Mouse (Mus musculus): Measurements from ENCODE around the gene Rtn2. TPM values are rescaled to one million over a fixed set of nuclear protein-coding genes. Genes with fewer than 3 reads are reported as not detected.

Gene Rtn2
- polyA plus RNA-seq, 1 experiment from 2014 or later = 111 TPM

- ATAC-seq = no peak
- 49% methylated on average over 13 of the region's 13 CpGs for WGBS
Measured at GRCm38 (mm10) chr7:19302264-19303045, 20.0 kb downstream of the Rtn2 start.

GRCm38 (mm10) chr7:19303046-19303305 lies 20.6 kb downstream of the Rtn2 start:
- WGBS = 70% methylated on average over 12 of the region's 12 CpGs
- peaks cover 30% of the 10 kb centered on the region for H3K4me1 ChIP-seq (ENCODE audit: control insufficient read depth, insufficient read depth, low read length)
- no peak overlapping the region for H3K4me3 ChIP-seq (ENCODE audit: low read depth, low read length)
- H3K4me2 ChIP-seq (ENCODE audit: low read length) = no peak overlapping the region
- no peak overlapping the region for H3K27ac ChIP-seq (ENCODE audit: low read length)
- H3K9ac ChIP-seq (ENCODE audit: low read depth, low read length) = no peak overlapping the region
- H3K36me3 ChIP-seq (ENCODE audit: control insufficient read depth, insufficient read depth, low read length) = no peaks in the 10 kb centered on the region
- peaks cover 36% of the 10 kb centered on the region for H3K27me3 ChIP-seq (ENCODE audit: control insufficient read depth, insufficient read depth, low read depth, low read length)
- ATAC-seq = no peak
- no peaks in the 10 kb centered on the region for H3K9me3 ChIP-seq (replicated peaks; ENCODE audit: control insufficient read depth, low read length, poor library complexity, severe bottlenecking)

More at GRCm38 (mm10) chr7:19302264-19303045, 20.0 kb downstream of the Rtn2 start:
- Histone ChIP-seq H3K27me3 (ENCODE audit: control insufficient read depth, insufficient read depth, low read depth, low read length) (peaks cover 36% of the 10 kb centered on the region), H3K9me3 (replicated peaks; ENCODE audit: control insufficient read depth, low read length, poor library complexity, severe bottlenecking) (no peaks in the 10 kb centered on the region), H3K4me3 (ENCODE audit: low read depth, low read length) (peak overlapping the region; percentile 37), H3K4me2 (ENCODE audit: low read length) (peak overlapping the region; percentile 56), H3K4me1 (ENCODE audit: control insufficient read depth, insufficient read depth, low read length) (peaks cover 26% of the 10 kb centered on the region), H3K36me3 (ENCODE audit: control insufficient read depth, insufficient read depth, low read length) (no peaks in the 10 kb centered on the region), H3K27ac (ENCODE audit: low read length) (no peak overlapping the region), H3K9ac (ENCODE audit: low read depth, low read length) (peak overlapping the region; percentile 52; the same call in 1 of the 2 replicates)

DNA sequence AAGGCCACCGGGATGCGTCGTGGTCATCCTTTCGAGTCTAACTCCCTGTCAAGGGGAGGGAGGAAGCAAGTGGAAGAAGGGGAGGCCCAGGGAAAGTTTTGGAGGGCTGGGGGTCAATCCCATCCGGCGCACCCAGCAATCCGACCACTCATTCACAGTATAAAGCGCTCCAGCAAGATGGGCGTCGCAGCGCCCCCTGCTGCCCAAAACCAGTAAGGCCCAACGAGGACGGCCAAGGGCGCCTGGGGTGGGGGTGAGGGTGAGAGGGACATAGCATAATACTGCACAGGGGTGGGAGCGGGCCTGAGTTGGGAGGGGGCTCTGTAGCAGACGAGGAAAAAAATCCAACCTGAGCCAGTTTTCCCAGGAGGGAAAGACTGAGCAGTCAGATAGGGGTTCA lies 21.3 kb downstream of the Rtn2 start:
- 0 out of 2 replicates have a peak overlapping the region, but pooled peaks have one; percentile 3 for H3K4me3 ChIP-seq (ENCODE audit: low read depth, low read length)
- no peaks in the 10 kb centered on the region for H3K36me3 ChIP-seq (ENCODE audit: control insufficient read depth, insufficient read depth, low read length)
- H3K27ac ChIP-seq (ENCODE audit: low read length) = no peak overlapping the region
- ATAC-seq = no peak
- H3K4me2 ChIP-seq (ENCODE audit: low read length) = peak overlapping the region; percentile 7; the same call in 1 of the 2 replicates
- no peaks in the 10 kb centered on the region for H3K9me3 ChIP-seq (replicated peaks; ENCODE audit: control insufficient read depth, low read length, poor library complexity, severe bottlenecking)
- H3K4me1 ChIP-seq (ENCODE audit: control insufficient read depth, insufficient read depth, low read length) = peaks cover 32% of the 10 kb centered on the region
- H3K27me3 ChIP-seq (ENCODE audit: control insufficient read depth, insufficient read depth, low read depth, low read length) = peaks cover 36% of the 10 kb centered on the region
- no peak overlapping the region for H3K9ac ChIP-seq (ENCODE audit: low read depth, low read length)
- WGBS = 0% methylated on average over 16 of the region's 16 CpGs

DNA sequence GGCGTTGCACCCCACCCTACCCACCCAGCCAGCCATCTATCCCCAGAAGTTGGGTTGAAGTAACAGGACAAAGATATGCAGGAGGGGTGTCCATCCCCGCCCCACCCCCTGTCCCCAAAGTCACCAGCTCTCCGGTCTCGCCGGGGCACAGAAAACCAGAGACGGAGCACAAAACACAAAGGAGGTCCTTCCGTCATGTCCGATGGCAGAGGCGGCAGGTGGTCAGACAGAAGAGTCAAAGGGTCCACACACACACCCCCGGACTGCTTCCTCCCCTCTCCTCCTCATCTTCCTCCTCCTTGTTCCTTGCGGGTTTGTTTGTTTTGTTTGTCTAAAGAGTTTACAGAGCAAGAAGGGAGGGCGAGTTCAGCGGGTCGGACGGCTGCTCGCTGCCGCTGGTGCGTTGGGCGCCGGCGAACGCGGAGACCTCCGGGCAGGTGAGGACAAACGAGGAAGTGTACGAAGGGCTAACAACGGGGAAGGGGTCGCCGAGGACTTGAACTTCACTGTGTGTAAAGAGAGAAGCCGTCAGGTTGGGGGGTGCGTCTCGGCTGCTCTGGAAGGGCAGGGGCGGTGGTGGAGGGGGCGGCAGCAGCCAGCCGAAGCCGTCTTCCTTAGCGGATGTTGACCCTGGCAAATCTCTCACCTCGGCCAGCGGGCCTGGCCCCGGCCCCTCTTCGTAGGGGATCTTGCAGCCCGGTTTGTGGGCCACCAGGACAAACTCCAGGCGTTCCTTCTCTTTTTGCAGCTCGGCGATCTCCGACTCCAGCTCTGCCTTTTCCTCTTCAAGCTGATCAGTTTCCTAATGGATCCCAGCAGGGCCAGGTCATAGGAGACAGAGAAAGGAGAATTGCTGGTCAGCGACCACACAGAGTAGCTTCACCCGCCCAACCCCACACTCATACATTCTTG lies 22.3 kb downstream of the Rtn2 start:
- H3K27me3 ChIP-seq (ENCODE audit: control insufficient read depth, insufficient read depth, low read depth, low read length) = peaks cover 36% of the 10 kb centered on the region
- no peak for ATAC-seq

DNA sequence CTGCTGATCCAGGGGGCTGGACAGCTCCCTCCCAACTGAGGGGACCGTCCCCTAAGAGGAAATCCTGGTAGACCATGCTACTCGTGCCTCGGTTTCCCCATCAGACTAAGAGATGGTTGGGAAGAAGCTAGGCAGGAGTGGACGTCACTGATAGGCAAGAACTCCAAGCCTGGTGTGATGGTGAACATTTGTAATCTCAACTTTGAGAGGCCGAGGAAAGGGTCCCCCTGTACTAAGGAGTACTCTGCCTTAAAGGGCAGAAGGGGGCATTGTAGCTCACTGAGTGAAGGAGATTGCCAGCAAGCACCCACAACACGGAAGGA lies 22.9 kb downstream of the Rtn2 start:
- Histone ChIP-seq H3K27ac (ENCODE audit: low read length) (no peak overlapping the region), H3K9me3 (replicated peaks; ENCODE audit: control insufficient read depth, low read length, poor library complexity, severe bottlenecking) (no peaks in the 10 kb centered on the region), H3K27me3 (ENCODE audit: control insufficient read depth, insufficient read depth, low read depth, low read length) (peaks cover 36% of the 10 kb centered on the region), H3K4me3 (ENCODE audit: low read depth, low read length) (no peak overlapping the region), H3K4me1 (ENCODE audit: control insufficient read depth, insufficient read depth, low read length) (peaks cover 41% of the 10 kb centered on the region), H3K9ac (ENCODE audit: low read depth, low read length) (no peak overlapping the region; the same call in 1 of the 2 replicates), H3K4me2 (ENCODE audit: low read length) (no peak overlapping the region), H3K36me3 (ENCODE audit: control insufficient read depth, insufficient read depth, low read length) (no peaks in the 10 kb centered on the region)
- WGBS = 8% methylated on average over 6 of the region's 6 CpGs
- ATAC-seq = no peak

More for the DNA sequence above, 22.3 kb downstream of the Rtn2 start:
- no peak overlapping the region for H3K27ac ChIP-seq (ENCODE audit: low read length)
- H3K4me1 ChIP-seq (ENCODE audit: control insufficient read depth, insufficient read depth, low read length) = peaks cover 42% of the 10 kb centered on the region
- H3K9ac ChIP-seq (ENCODE audit: low read depth, low read length) = peak overlapping the region; percentile 52
- H3K4me3 ChIP-seq (ENCODE audit: low read depth, low read length) = peak overlapping the region; percentile 28
- no peaks in the 10 kb centered on the region for H3K36me3 ChIP-seq (ENCODE audit: control insufficient read depth, insufficient read depth, low read length)
- 1% methylated on average over 48 of the region's 48 CpGs for WGBS
- no peaks in the 10 kb centered on the region for H3K9me3 ChIP-seq (replicated peaks; ENCODE audit: control insufficient read depth, low read length, poor library complexity, severe bottlenecking)
- peak overlapping the region; percentile 50 for H3K4me2 ChIP-seq (ENCODE audit: low read length)

GRCm38 (mm10) chr7:19305796-19306765 lies 23.7 kb downstream of the Rtn2 start:
- Histone ChIP-seq H3K36me3 (ENCODE audit: control insufficient read depth, insufficient read depth, low read length) (no peaks in the 10 kb centered on the region), H3K9ac (ENCODE audit: low read depth, low read length) (no peak overlapping the region), H3K27ac (ENCODE audit: low read length) (no peak overlapping the region), H3K9me3 (replicated peaks; ENCODE audit: control insufficient read depth, low read length, poor library complexity, severe bottlenecking) (no peaks in the 10 kb centered on the region), H3K4me2 (ENCODE audit: low read length) (no peak overlapping the region), H3K4me1 (ENCODE audit: control insufficient read depth, insufficient read depth, low read length) (peaks cover 42% of the 10 kb centered on the region), H3K27me3 (ENCODE audit: control insufficient read depth, insufficient read depth, low read depth, low read length) (peaks cover 36% of the 10 kb centered on the region), H3K4me3 (ENCODE audit: low read depth, low read length) (no peak overlapping the region)
- no peak for ATAC-seq
- WGBS = 48% methylated on average over 16 of the region's 16 CpGs

DNA sequence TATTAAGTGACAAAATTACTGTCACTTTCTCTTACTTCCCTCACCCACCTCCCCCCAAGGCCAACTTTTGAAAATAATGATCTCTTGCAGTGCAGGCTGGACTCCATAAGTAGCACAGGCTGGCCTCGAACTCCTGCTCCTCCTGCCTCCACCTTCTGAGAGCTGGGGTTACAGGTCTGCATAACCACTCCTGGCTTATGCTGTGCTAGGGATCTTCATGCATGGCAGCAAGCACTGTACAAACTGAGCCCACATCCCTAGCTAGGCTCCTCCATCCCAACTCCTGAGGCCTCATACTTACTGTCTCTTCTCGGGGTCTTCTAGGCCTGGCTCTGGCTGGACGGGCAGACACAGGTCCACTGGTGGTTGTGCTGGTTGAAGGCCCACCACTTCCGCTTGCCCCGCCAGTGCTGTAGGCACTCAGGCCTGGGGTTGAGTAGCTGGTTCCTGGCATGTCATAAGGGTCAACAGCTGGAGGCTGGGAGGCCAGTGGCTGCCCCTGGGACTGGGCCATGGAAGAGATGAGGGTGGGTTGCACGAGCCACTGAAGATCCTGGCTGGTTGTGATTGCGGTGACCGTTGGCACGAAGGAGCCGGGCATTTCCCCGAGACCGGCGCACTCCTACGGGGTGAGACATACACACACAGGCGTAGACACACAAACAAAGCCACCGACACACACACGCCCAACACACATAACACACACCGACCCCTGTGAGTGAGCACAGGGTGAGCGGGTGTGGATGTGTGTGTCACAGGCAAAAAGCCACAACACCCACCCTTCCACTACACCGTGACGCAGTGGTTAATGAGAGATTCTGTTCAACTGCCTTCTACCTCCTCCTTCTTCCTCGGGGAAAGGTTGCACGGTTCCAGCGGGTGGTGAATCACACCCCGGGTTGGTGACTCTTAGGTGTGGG lies 24.7 kb downstream of the Rtn2 start:
- ATAC-seq = no peak
- H3K9ac ChIP-seq (ENCODE audit: low read depth, low read length) = no peak overlapping the region

More for the DNA sequence above, 24.7 kb downstream of the Rtn2 start:
- no peak overlapping the region for H3K4me3 ChIP-seq (ENCODE audit: low read depth, low read length)
- peaks cover 41% of the 10 kb centered on the region for H3K27me3 ChIP-seq (ENCODE audit: control insufficient read depth, insufficient read depth, low read depth, low read length)
- no peak overlapping the region for H3K27ac ChIP-seq (ENCODE audit: low read length)
- H3K36me3 ChIP-seq (ENCODE audit: control insufficient read depth, insufficient read depth, low read length) = no peaks in the 10 kb centered on the region
- H3K9me3 ChIP-seq (replicated peaks; ENCODE audit: control insufficient read depth, low read length, poor library complexity, severe bottlenecking) = no peaks in the 10 kb centered on the region
- peaks cover 39% of the 10 kb centered on the region for H3K4me1 ChIP-seq (ENCODE audit: control insufficient read depth, insufficient read depth, low read length)
- WGBS = 70% methylated on average over 25 of the region's 25 CpGs
- no peak overlapping the region for H3K4me2 ChIP-seq (ENCODE audit: low read length)
